Comparison of ENCODE assay signal across 20 mouse cellular contexts in the genomic region with DNA sequence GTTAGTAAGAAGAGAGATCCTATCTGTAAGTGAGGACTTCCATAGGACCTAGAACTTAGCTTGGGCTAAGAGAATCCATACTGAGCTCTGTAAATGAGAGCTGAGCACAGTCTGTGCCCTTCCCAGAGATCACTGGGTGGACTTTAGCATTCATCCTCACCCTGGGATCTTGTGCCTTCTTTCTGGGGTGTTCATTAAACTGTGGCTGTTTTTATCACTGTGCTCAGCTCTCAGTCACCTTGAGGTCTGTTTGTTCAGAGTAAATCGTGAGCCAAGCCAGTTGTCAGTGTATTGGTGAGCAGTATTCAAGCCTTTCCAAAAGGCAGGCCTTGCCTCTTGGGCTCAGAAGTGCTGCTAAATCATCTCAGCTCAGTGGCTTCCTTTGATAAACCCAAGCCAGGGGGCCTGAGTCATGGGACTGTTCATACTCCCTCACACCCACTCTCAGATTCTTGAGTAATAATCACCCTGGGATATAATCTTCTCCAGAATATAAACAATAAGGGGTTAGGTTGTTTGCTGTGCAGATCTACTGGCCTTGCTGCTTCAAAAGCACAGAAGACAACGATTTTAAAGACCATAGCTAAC. TPM values are rescaled to one million over a fixed set of nuclear protein-coding genes. Genes with fewer than 3 reads are reported as not detected.
A peak's percentile ranks its signal among the peaks of the same experiment; 100 is the strongest.
DNase-seq lines count a peak whose midpoint lies in the region; ATAC-seq and TF ChIP-seq lines count a peak whose summit lies in the region.
"Had no signal": no experiment of that assay in that cellular context is flagged by ENCODE, and none has a peak within 500 bp of the region (broad histone marks: within the 10 kb centered on the region; RNA-seq: fewer than 3 reads in every experiment).

No protein-coding gene starts in this region.

- H3K4me2 ChIP-seq in intestine, postnatal 0 days (replicated peaks; ENCODE audit: low read depth) = no peak overlapping the region
- no peak overlapping the region for H3K4me2 ChIP-seq in liver, embryonic 15.5 days
- H3K4me2 ChIP-seq: limb, embryonic 13.5 days had no signal

- no peak overlapping the region for H3K9ac ChIP-seq in intestine, postnatal 0 days (ENCODE audit: low read depth, low read length)
- H3K9ac ChIP-seq in liver, embryonic 15.5 days = no peak overlapping the region
- H3K9ac ChIP-seq: forebrain, postnatal 0 days; limb, embryonic 13.5 days had no signal

- H3K27ac ChIP-seq in intestine, postnatal 0 days (ENCODE audit: low read depth, low read length) = 0 out of 2 replicates have a peak overlapping the region, but pooled peaks have one; percentile 16
- peak overlapping the region; percentile 64 for H3K27ac ChIP-seq in liver, embryonic 15.5 days (replicated peaks)
- H3K27ac ChIP-seq: embryonic facial prominence, embryonic 10.5 days; heart, embryonic 10.5 days; hindbrain, postnatal 0 days; limb, embryonic 13.5 days; stomach, postnatal 0 days had no signal

- H3K36me3 ChIP-seq in intestine, postnatal 0 days (ENCODE audit: control insufficient read depth, insufficient read depth) = peaks cover 13% of the 10 kb centered on the region; the same call in 1 of the 2 replicates
- H3K36me3 ChIP-seq in liver, embryonic 15.5 days (replicated peaks) = no peaks in the 10 kb centered on the region
- H3K36me3 ChIP-seq: embryonic facial prominence, embryonic 10.5 days; G1E; limb, embryonic 13.5 days had no signal

- peak; percentile 57 for ATAC-seq in intestine, postnatal 0 days
- ATAC-seq in liver, embryonic 15.5 days (ENCODE audit: insufficient read depth) = peak; percentile 51; the same call in 1 of the 2 replicates
- ATAC-seq: forebrain, postnatal 0 days; hindbrain, postnatal 0 days had no signal

- H3K4me3 ChIP-seq in intestine, postnatal 0 days (ENCODE audit: low read depth, low read length) = no peak overlapping the region
- H3K4me3 ChIP-seq in liver, embryonic 15.5 days (replicated peaks) = no peak overlapping the region
- H3K4me3 ChIP-seq: embryonic facial prominence, embryonic 10.5 days; erythroblast, embryonic 14.5 days; heart, embryonic 10.5 days; limb, embryonic 13.5 days had no signal

- H3K4me1 ChIP-seq in intestine, postnatal 0 days (replicated peaks; ENCODE audit: control insufficient read depth, insufficient read depth, low read length) = 0 out of 2 replicates have a peak, but pooled peaks cover 3% of the 10 kb centered on the region
- peaks cover 39% of the 10 kb centered on the region for H3K4me1 ChIP-seq in liver, embryonic 15.5 days (replicated peaks)
- H3K4me1 ChIP-seq: limb, embryonic 13.5 days had no signal

- H3K9me3 ChIP-seq in intestine, postnatal 0 days (ENCODE audit: control insufficient read depth) = no peaks in the 10 kb centered on the region
- H3K9me3 ChIP-seq in liver, embryonic 15.5 days (replicated peaks) = no peaks in the 10 kb centered on the region
- H3K9me3 ChIP-seq: embryonic facial prominence, embryonic 10.5 days; G1E; heart, embryonic 10.5 days; limb, embryonic 13.5 days had no signal

- no peaks in the 10 kb centered on the region for H3K27me3 ChIP-seq in intestine, postnatal 0 days (replicated peaks; ENCODE audit: control insufficient read depth, insufficient read depth, low read length)
- no peaks in the 10 kb centered on the region for H3K27me3 ChIP-seq in liver, embryonic 15.5 days
- H3K27me3 ChIP-seq: limb, embryonic 13.5 days had no signal

- TF ChIP-seq CTCF in intestine, postnatal 0 days (IDR thresholded peaks at IDR 0.05; ENCODE audit: low read depth) = no peak

- WGBS in intestine, postnatal 0 days = 42% methylated on average over 2 of the region's 2 CpGs
- 59% methylated on average over 2 of the region's 2 CpGs for WGBS in liver, embryonic 15.5 days (ENCODE audit: insufficient replicate concordance)

- DNase-seq in kidney, adult 18-20 months = peak; percentile 32
- DNase-seq in kidney, postnatal 4 days = no peak
- DNase-seq in NIH3T3 (ENCODE audit: low read depth) = peak; percentile 61
- no peak for DNase-seq in spleen, postnatal 4 days (ENCODE audit: low spot score in 2 of 2)
- no peak for DNase-seq in frontal cortex, adult 2 months (ENCODE audit: extremely low spot score in 1 of 2, low spot score in 1 of 2)
- DNase-seq: cerebellum, postnatal 25 days; forebrain, postnatal 0 days; gastrocnemius, postnatal 10 days; heart, postnatal 36 days; lung, postnatal 10 days; spleen, adult 18-20 months had no signal

RNA-seq across cellular contexts. Expression of a gene that starts 18.8 kb away (rescaled TPM):
- polyA plus RNA-seq in intestine, postnatal 0 days (2015; fragmentation: Nextera tagmentation; extraction: Ambion mirVana) = 26.9 and 29.9 TPM in 2 replicates
- polyA plus RNA-seq in liver, embryonic 15.5 days (2015; fragmentation: Nextera tagmentation; extraction: Ambion mirVana) = 23.8 and 24.1 TPM in 2 replicates
- polyA plus RNA-seq in frontal cortex, adult 2 months (2012; rRNA removed) = 0.38 and 1.1 TPM in 2 replicates
- polyA plus RNA-seq: G1E had no signal

RNA-seq across cellular contexts. Expression of a gene that starts 37.6 kb away (rescaled TPM):
- polyA plus RNA-seq in intestine, postnatal 0 days (2015; fragmentation: Nextera tagmentation; extraction: Ambion mirVana) = 31.0 and 33.5 TPM in 2 replicates
- polyA plus RNA-seq in liver, embryonic 15.5 days (2015; fragmentation: Nextera tagmentation; extraction: Ambion mirVana) = 24.7 and 29.0 TPM in 2 replicates
- polyA plus RNA-seq in frontal cortex, adult 2 months (2012; rRNA removed) = 67.0 and 75.5 TPM in 2 replicates

Comparison
In these comparisons a context has a peak if more than half of its experiments do, and no peak if none do; other contexts are left out.
1. DNase-seq: peak in kidney, adult 18-20 months (single experiment) and NIH3T3 (single experiment); none in kidney, postnatal 4 days (0 of 2), spleen, postnatal 4 days (0 of 2) and frontal cortex, adult 2 months (0 of 2).
2. RNA of a gene that starts 18.8 kb away (polyA plus RNA-seq): 26.9 to 29.9 TPM in intestine, postnatal 0 days and 23.8 to 24.1 TPM in liver, embryonic 15.5 days; 0.38 to 1.1 TPM in frontal cortex, adult 2 months; every median in the first group is over 10 times any median in the second.